Mouse (Mus musculus) thymus, adult 2 months (tissue): ENCODE results near the gene Polr2f. TPM values are rescaled to one million over a fixed set of nuclear protein-coding genes. Genes with fewer than 3 reads are reported as not detected.

Experiments used
- DNase-seq: peaks from one replicate; pipeline ENCODE4 v3.0.0; 2021
- H3K27ac ChIP-seq: fragments of 200-500 bp; 2 replicates; pipeline ENCODE4 v1.5.1; 2012; ENCODE audit warnings: low read length, control low read depth; ENCODE audit not compliant: control insufficient read depth, insufficient read depth
- H3K27me3 ChIP-seq: fragments of 200-500 bp; 2 replicates; pipeline ENCODE4 v1.6.1; 2012; ENCODE audit warnings: mild to moderate bottlenecking, low read length, moderate library complexity, mixed read lengths; ENCODE audit not compliant: control insufficient read depth, insufficient read depth
- H3K36me3 ChIP-seq: fragments of 200-500 bp; 2 replicates; pipeline ENCODE4 v1.6.1; 2012; ENCODE audit warnings: mild to moderate bottlenecking, low read length, moderate library complexity; ENCODE audit not compliant: control insufficient read depth, insufficient read depth
- H3K4me1 ChIP-seq: fragments of 200-500 bp; replicated peaks from 2 replicates; pipeline ENCODE4 v1.6.1; 2012; ENCODE audit warnings: low read length; ENCODE audit not compliant: control insufficient read depth, insufficient read depth
- H3K4me3 ChIP-seq: fragments of 200-500 bp; 2 replicates; pipeline ENCODE4 v1.5.1; 2012; ENCODE audit warnings: mild to moderate bottlenecking, low read length, control low read depth, moderate library complexity; ENCODE audit not compliant: control insufficient read depth, insufficient read depth
- CTCF ChIP-seq: fragments of 200-500 bp; IDR thresholded peaks from 2 replicates; pipeline ENCODE4 v1.5.1; 2012; ENCODE audit warnings: mild to moderate bottlenecking, control low read depth, low read length, moderate library complexity, borderline replicate concordance; ENCODE audit not compliant: control insufficient read depth, poor library complexity, insufficient read depth; ENCODE audit errors: extremely low read depth
- POLR2A ChIP-seq: fragments of 200-500 bp; IDR thresholded peaks from 2 replicates; pipeline ENCODE4 v1.6.1; 2012; ENCODE audit warnings: mild to moderate bottlenecking, low read length, control low read depth, moderate library complexity; ENCODE audit not compliant: control insufficient read depth, poor library complexity, insufficient read depth; ENCODE audit errors: extremely low read depth
- WGBS: fragments of 180-500 bp; shearing (Covaris S2); methylation state at CpG from one replicate; pipeline ENCODE4 v1.1.7; 2018; 5-methylcytosine and 5-hydroxymethylcytosine counted together
- polyA plus RNA-seq: library from polyadenylated mRNA; depleted of rRNA; stranded (reverse); fragments of >200 nt; gene quantifications from 2 replicates; pipeline ENCODE4 v1.2.3, GENCODE M21; 2012

The Polr2f gene
- polyA plus RNA-seq, 1 experiment, result 38.0 TPM

- H3K27ac ChIP-seq, result no peak overlapping the region
- TF ChIP-seq CTCF (no peak), POLR2A (no peak)
- H3K36me3 ChIP-seq, result no peaks in the 10 kb centered on the region
- H3K27me3 ChIP-seq, result peaks cover 10% of the 10 kb centered on the region; the same call in 1 of the 2 replicates
- no peaks in the 10 kb centered on the region for H3K4me1 ChIP-seq
- 42% methylated on average over 7 of the region's 7 CpGs for WGBS
- no peak overlapping the region for H3K4me3 ChIP-seq
- no peak for DNase-seq
These were observed 21.5 kb downstream of the Polr2f start for GRCm38 (mm10) chr15:79162301-79162700.

GRCm38 (mm10) chr15:79162822-79163221 lies 22.0 kb downstream of the Polr2f start:
- Histone ChIP-seq H3K36me3 (no peaks in the 10 kb centered on the region), H3K4me1 (no peaks in the 10 kb centered on the region), H3K27ac (no peak overlapping the region), H3K4me3 (no peak overlapping the region), H3K27me3 (peaks cover 10% of the 10 kb centered on the region; the same call in 1 of the 2 replicates)
- 55% methylated on average over 14 of the region's 14 CpGs for WGBS
- peak; percentile 4 for DNase-seq
- TF ChIP-seq CTCF, result no peak
- TF ChIP-seq POLR2A, result no peak

- no peaks in the 10 kb centered on the region for H3K4me1 ChIP-seq
- 18% methylated on average over 15 of the region's 15 CpGs for WGBS
- TF ChIP-seq POLR2A, result no peak
- TF ChIP-seq CTCF, result no peak
- no peak overlapping the region for H3K27ac ChIP-seq
- H3K27me3 ChIP-seq, result peaks cover 10% of the 10 kb centered on the region; the same call in 1 of the 2 replicates
- no peak overlapping the region for H3K4me3 ChIP-seq
- H3K36me3 ChIP-seq, result no peaks in the 10 kb centered on the region
- DNase-seq, result no peak
These were observed 23.4 kb downstream of the Polr2f start for GRCm38 (mm10) chr15:79164251-79164650.

DNA sequence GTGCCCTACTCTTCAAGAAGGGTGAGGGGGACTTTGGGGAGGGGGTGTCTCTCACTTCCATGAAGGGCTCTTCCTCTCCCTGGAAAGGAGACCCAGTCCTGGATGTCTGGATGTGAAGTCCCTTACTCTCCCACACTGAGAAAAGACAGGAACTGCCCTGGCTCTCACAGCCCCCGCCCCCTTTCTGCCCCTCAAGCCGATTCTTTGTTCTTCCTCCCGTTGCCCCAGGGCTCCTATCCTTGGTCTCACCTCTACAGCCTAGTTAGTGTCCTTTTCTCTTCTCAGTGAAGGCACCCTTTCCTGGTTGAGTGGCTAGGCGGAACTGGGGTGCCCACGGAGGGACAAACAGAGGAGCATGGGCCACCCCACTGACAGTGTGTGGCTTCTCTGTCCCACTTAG lies 24.3 kb downstream of the Polr2f start, which contains the start of gene Sox10:
TSS of gene Sox10 (minus strand) at position 101 of the 400 bp plus-strand sequence.
- 79% methylated on average over 5 of the region's 5 CpGs for WGBS
- TF ChIP-seq POLR2A (no peak), CTCF (no peak)
- no peak within 1 kb of the TSS for H3K27ac ChIP-seq
- no peaks in the 10 kb centered on the region for H3K36me3 ChIP-seq
- peaks cover 10% of the 10 kb centered on the region; the same call in 1 of the 2 replicates for H3K27me3 ChIP-seq
- H3K4me1 ChIP-seq, result no peaks in the 10 kb centered on the region
- DNase-seq, result no peak
- no peak within 1 kb of the TSS for H3K4me3 ChIP-seq

- 81% methylated on average over 8 of the region's 8 CpGs for WGBS
- H3K36me3 ChIP-seq, result no peaks in the 10 kb centered on the region
- no peak for DNase-seq
- H3K27ac ChIP-seq, result no peak overlapping the region
- TF ChIP-seq CTCF (no peak), POLR2A (no peak)
- no peak overlapping the region for H3K4me3 ChIP-seq
- H3K27me3 ChIP-seq, result peaks cover 10% of the 10 kb centered on the region; the same call in 1 of the 2 replicates
- H3K4me1 ChIP-seq, result no peaks in the 10 kb centered on the region
These were observed 25.9 kb downstream of the Polr2f start for GRCm38 (mm10) chr15:79166712-79167111.

GRCm38 (mm10) chr15:79176905-79177304 lies 36.1 kb downstream of the Polr2f start:
- no peak for DNase-seq
- no peaks in the 10 kb centered on the region for H3K27me3 ChIP-seq
- no peaks in the 10 kb centered on the region for H3K4me1 ChIP-seq
- no peak overlapping the region for H3K27ac ChIP-seq
- H3K4me3 ChIP-seq, result no peak overlapping the region
- no peak for TF ChIP-seq CTCF
- no peak for TF ChIP-seq POLR2A
- 41% methylated on average over 6 of the region's 6 CpGs for WGBS
- no peaks in the 10 kb centered on the region for H3K36me3 ChIP-seq

DNA sequence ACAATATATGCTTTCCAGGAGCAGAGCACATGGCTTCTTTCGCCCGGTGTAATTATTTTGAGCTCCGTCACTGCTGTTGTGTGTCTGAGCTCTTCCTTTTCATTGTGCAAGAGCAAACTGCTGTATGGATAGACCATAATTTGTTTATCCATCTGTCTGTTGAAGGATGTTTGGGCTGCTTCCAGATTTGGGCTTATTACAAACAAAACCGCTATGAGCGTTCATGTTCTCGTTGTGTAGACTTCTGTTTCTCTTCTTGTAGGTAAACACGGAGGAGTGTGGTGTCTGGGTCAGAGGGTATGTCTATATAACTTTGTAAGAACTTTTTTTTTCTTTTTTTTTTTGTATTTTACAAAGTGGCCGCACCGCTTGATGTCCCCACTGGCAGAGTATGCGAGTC lies 44.4 kb downstream of the Polr2f start:
- Histone ChIP-seq H3K27me3 (no peaks in the 10 kb centered on the region), H3K4me1 (no peaks in the 10 kb centered on the region), H3K27ac (no peak overlapping the region), H3K4me3 (no peak overlapping the region), H3K36me3 (no peaks in the 10 kb centered on the region)
- TF ChIP-seq POLR2A (no peak), CTCF (no peak)
- no peak for DNase-seq
- WGBS, result 95% methylated on average over 10 of the region's 10 CpGs
